Mouse (Mus musculus): Measurements from ENCODE around the gene Zfp318. TPM values are rescaled to one million over a fixed set of nuclear protein-coding genes. Genes with fewer than 3 reads are reported as not detected.

Gene Zfp318
- total RNA-seq (2021) = 10 to 100 TPM; 17.1 to 21.7 TPM
- long read RNA-seq, experiment 1, partial matches to known transcripts = 1 of 3 reads
- long read RNA-seq, experiment 1, other reads (novel, unspliced or antisense) = 2 of 3 reads
- long read RNA-seq, experiment 2, partial matches to known transcripts = 0 of 2 reads
- long read RNA-seq, experiment 2, other reads (novel, unspliced or antisense) = 0 of 2 reads

DNA sequence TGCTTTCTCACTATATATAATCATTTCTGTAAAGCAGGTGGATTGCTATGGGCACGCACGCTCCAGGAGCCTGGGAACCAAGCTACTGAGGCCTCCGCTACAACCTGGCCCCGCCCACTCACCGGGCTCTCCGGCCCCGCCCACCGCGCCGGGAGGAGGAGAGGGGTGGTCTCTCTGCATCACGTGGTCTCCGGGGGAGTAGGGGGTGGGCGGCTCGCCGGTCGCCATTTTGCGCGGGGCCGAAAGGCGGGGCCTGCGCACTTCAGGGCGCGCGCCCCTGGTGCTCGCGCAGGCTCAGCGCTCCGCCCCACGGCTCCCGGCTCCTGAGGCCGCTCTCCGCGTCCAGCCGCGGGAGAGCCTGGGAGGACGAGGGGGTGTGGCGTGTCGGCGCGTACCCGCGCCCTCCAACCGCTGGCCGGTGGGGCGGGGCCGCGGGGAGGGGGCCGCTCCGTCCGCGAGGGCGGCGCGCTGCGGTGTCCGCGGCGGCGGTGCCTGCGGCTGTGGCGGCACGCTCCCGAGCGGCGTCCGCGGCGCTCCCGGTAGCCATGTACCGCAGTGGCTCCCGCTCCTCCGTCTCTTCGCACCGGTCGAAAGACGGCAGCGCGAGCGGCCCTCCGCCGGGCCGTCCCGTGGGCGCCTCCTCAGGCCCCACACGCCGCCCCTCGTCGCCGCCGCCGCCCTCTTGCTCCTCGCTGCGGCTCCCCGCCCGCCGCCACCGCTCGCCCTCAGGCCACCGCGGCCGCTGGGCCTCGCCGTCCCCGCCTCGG, at the start of gene Zfp318:
Gene Zfp318, plus strand, starts transcription at position 438 of the 767 bp plus-strand sequence.
- DNase-seq = peak; percentile 98

DNA sequence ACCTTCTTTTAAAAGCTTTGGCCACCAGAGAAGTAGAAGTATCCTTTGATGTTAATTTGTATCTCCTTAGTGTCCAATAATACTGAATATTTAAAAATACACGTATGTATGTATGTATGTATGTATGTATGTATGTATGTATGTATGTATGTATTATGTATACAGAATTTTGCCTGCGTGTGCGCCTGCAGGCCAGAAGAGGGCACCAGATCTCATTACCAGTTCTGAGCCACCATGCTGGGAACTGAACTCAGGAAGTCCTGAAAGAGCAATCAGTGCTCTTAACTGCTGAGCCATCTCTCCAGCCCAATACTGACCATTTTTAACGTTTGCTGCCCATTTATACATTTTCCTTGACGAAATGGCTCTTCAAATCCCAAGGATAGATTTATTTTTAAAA, 47.1 kb upstream of the Zfp318 start:
- DNase-seq = no peak

DNA sequence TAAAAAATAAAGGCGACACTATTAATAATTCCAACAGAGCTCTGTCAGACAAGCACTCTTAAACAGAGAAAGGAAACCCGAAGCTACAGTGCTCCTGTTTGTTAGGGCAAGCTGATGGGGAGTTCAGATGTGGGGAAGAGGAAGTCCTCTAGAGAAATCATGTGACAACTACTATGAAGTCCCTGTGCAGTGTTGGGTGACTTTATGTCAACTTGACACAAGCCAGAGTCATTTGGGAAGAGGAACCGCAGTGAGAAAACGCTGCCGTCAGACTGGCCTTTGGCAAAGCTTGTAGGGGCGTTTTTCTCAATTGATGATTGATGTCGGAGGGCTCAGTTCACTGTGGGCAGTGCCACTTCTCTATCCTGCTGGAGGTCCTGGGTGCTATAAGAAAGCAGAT, 42.3 kb upstream of the Zfp318 start:
- peak in 1 of 2 experiments; percentile 25 for DNase-seq

DNA sequence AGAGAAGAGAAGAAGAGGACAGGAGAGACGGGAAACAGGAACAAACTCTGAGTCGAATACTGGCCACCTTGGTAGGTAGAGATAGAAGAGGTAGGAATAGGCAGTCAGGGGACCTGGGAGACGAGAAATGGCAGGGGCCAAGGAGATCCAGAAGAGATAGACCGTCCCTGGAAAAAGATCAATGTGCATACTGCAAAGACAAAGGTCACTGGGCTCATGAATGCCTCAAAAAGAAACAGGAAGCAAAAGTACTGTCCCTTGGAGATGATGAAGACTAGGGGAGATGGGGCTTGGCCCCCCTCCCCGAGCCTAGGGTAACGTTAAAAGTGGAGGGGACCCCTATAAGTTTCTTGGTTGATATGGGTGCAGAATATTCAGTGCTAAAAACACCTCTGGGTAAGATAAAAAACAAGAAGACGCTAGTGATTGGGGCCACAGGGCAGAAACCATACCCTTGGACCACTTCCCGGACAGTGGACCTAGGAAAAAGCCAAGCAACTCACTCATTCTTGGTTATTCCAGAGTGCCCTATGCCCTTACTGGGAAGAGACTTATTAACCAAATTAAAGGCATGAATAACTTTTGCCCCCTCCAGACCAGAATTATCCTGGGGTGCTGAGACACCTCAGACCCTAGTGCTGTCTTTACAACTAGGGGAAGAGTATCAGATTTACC, 32.4 kb upstream of the Zfp318 start:
- no peak for DNase-seq

DNA sequence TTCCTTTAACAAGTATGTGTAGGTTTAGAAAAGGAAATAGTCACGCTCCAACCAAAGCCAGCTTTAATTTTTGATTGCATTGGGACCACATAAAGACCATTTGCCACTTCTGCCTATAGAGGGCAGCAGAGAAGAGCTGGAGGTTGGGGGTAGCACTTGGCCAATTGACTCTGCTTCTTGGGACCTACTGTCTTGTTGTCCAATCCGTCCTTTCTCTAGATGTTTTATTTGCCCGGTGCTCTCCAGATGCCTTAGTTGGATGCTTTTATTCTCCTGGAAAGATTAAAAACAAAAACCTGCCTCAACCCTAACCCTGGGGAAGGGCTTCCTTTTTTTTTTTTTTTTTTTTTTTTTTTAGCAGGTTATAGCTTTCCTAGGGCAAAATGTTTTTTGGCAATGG, 11.7 kb upstream of the Zfp318 start:
- DNase-seq = peak; percentile 36 to 61

DNA sequence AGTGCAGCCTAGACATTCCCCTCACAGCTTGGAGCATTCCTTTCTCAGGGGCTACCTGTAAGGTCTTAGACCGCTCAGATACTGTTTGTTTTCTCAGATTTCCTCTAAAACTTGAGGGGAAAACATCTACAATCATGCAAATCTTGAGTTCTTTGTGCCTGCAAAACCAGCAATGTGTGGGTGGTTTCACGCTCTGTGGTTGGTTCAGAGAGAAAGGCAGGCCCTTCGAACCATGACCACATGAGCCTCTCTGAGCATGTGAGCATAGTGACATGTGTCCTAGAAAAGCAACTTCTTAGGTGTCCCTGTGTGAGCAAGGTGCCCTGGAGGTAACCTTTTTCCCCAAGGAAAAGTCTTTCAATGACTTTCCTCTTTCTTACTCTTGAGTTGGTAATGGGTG, 5.0 kb upstream of the Zfp318 start:
- no peak for DNase-seq

DNA sequence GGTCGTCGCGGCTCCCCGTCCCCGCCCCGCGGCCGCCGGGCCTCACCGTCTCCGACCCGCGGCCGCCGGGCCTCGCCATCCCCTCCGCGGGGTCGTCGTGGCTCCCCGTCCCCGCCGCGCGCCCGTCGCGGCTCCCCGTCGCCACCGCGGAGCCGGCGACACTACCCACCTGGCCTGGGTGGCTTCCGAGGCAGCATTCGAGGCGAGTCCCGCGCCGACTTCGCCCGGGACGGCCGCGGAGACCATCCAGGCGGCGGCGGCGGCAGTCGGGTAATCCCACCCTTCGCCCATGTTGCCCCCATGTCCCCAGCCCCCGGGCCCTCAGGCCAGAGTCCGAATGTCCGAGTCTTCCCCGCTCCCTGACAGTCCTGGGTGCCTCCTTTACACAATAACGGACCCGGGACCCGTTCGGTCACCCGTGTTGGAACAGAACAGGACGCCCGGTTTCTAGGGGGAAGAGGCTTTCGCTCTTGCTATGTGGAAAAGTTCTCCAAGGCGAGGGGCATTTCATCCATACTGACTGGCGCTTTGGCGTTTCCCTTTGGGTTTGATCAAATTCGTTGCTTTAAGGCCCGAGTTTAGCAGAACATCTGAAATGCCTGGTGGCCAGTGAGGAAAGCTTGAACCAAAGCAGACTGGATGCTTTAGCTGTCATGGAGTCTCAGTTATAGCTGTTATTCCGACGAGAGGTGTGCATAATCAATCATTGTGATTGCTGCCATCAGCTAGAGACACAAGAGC, 700 bp downstream of the Zfp318 start:
- DNase-seq = peak; percentile 20 to 61

DNA sequence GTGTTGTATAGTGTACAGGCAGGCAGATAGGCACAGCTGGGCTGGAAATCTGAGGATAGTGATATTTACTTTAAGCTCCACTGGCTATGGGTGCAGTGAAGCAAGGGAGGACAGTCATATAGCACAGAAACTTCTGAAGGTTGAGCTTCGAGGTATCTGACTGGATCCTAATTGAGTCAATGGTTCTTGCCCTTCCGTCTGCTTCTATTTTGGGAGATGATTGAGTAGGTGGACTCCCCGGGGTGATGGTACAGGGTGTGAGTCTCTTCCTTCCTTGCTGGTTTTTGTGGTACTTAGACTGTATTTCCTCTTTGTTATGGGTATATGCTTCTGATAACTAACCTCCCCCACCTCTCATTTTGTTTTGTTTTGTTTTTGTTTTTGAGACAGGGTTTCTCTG, 4.7 kb downstream of the Zfp318 start:
- DNase-seq = no peak

DNA sequence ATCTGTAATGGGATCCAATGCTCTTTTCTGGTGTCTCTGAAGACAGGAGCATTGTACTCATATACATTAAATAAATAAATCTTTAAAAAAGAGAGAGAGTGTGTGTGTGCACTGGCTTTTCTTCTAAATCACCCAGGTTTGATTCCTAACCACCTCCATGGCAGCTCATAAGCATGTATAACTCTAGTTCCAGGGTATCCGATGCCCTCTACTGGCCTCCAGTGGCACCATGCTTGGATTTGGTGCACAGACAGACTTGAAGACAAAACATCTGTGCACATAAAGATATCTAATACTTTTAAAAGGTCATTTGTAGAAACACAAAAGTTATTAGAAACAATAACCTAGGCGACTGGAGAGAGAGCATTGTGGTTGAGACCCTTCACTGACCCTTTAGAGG, 9.5 kb downstream of the Zfp318 start:
- DNase-seq = peak; percentile 19 to 34

DNA sequence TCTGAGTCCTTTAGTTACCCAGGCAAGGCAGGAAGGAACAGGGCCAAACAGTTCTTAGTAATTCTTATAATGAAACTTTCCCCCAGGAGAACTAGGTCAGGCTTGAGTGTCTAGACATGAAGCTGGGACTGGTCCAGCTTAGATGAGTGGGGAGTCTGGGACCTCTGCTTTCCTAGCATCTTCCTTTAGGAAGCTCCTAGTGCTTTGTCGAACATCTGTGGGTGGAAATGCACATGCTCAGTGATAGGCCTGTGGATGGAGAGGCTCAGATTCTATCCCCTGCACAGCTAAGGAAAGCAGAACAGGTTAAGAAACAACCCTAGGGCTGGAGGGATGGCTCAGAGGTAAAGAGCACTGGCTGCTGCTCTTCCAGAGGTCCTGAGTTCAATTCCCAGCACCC, 11.1 kb downstream of the Zfp318 start:
- DNase-seq = no peak

DNA sequence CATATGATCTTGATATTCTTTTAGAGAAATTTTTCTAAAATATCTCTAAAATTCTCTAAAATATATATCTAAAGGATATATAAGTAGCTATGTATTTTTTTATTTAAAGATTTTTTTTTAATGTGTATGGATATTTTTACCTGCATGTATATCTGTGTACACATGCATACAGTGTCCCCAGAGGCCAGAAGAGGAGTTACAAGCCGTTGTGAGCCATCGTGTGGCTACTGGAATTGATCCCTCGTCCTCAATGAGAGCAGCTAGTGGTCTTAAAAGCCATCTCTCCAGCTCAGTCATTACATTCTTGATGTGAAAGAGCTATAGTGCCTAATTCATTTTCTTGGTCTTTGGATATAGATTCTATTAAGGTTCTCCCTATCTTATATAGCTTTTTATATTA, 24.9 kb downstream of the Zfp318 start:
- no peak for DNase-seq

DNA sequence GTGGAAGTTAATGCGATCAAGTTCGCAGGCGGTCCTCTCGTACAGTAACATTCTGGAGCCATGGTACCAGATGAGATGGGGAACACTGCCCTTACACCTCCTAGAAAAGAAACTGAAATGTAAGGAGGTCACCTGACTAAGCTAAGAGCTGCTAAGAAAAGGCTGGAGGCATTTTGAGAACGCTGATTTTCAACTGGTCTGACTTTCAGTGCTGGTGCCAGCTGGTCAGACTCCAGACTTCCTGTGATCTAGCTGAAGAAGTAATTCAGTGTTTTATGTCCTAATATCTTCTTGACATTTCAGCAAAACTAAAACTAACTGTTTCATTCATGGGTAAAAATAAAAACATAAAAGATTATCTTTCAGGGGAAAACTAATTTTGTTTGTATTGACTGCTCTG, 35.1 kb downstream of the Zfp318 start:
- peak; percentile 41 to 54 for DNase-seq

DNA sequence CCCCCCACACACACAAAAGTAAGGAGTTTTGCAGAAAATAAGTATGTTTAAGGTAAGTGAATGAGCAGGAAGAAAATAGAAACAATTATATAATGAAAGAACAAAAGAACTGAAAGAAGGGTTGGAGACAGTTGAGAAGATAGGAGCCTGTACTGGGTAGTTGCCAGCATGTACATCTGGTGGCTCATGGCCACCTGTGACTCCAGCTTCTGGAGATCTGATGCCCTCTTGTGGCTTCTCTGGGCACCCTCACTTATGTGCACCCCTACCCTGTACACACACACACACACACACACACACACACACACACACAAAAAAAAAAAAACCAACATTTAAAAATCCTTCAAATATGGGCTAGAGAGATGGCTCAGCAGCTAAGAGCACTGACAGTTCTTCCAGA, 36.2 kb downstream of the Zfp318 start:
- DNase-seq = no peak

DNA sequence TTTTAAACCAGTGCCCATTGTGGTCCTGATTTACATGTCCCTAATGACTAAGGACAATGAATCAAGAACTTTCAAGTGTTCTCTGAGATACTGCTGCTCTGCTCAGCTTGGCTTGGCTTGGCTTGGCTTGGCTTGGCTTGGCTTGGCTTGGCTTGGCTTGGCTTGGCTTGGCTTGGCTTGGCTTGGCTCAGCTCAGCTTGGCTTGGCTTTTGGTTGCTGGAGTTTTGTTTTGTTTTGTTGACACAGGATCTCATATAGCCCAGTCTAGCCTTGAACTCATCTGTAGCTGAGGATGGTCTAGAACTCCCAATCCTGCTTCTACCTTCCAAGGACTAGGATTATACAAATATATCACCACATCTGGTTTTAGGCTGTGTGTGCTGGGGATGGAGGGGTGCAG, 43.0 kb downstream of the Zfp318 start:
- peak; percentile 58 to 68 for DNase-seq

DNA sequence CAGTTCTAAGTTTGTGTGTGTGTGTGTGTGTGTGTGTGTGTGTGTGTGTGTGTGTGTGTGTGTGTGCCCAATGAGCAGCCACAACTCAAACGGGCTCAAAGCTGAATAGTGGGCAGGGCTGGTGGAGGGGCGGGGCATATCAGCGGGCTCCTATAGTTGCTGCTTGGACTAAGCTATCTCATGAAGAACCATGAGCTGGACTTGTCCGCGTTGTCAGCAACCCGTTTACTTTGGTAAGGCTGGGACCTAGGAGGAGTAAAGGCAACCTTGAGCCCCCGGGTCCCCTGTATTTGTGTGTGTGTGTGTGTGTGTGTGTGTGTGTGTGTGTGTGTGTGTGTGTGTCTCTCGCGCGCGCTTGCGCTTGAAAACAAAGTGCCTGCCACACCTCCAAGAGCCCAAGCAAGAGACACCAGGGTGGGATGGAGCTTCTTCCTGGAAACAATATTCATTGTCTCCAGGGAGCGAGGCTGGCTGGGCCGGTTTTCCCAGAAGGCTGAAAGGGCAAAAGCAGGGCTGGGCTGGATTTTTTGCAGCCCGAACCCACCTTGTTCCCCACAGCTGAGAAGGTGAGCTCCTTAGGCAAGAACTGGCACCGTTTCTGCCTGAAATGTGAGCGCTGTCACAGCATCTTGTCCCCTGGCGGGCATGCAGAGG, 45.4 kb downstream of the Zfp318 start, which contains the start of gene Crip3:
Gene Crip3, plus strand, starts transcription at position 166 of the 654 bp plus-strand sequence.
- DNase-seq = no peak

DNA sequence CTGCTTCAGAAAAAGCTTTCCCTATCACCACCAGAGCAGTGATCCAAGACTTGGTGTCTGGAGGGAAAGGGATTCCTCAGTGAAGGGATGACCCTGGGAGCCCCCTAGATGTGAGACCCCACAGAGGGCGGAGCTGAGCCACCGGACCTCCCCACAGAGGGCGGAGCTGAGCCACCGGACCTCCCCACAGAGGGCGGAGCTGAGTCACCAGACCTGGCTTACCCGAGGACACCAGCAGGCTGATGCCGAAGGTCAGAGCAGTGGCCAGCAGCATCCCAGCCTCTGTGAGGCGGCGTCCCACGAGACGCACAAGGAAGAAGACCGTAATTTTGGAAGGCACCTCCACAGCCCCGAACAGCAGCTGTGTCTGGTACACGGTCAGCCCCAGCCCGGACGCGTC, 50.1 kb downstream of the Zfp318 start:
- peak in 1 of 2 experiments; percentile 8 for DNase-seq

DNA sequence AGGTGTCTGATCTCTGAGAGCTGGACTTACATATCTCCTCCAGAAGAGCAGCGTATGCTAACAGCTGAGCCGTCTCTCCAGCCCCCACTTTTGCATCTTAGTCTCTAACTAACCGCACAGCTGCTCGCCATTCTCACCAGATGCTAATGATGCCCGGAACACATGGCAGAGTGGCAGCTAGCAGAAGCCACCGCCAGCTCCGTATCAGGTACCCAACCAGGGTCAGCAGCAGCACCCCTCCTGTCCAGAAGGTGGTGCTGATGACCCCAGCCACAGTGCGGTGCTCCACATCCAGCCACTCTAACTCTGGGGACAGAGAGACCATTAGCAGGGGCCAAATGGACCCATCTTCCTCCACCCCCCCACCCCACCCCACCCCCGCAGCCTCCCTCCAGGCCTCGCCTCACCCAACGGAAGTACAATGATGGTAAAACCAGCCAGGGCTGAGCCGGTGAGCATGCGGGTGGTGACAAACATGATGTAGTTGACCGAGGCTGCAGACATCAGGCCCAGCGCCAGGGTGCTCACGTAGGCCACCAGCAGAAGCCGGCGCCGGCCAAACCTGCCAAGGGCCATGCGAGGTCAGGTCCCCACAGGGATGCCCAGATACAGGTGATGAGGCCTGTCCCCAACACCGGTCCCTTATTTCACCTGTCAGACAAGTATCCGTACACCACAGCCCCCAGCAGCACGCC, 53.3 kb downstream of the Zfp318 start:
- DNase-seq = no peak

DNA sequence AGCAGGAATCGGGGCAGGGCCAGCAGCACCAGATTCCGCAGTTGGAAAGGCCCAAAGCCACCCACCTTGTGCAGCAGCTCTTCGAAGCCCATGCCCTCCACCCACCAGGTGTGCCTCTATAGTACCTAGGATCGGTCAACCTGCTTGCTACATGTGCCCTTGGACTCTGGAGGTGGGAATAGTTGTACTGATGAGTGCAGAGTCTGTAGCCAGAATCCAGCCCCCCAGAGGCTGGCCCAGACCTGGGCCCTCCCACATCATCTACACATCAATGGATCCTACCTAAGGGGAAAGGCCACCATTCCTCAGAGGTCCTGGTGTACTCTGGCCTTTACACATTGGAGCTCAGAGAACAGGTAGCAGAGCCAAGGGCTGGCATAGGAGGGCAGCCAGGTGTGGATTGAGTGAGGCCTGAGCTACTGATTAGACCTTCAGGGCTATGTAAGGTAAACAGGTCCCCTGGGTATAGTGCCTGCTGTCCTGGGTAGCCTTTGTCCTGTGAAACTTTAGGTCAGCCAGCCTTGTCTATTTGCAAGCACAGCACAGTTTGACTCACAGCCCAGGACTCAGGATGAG, 54.9 kb downstream of the Zfp318 start, which contains the start of gene Slc22a7:
Gene Slc22a7, minus strand, starts transcription at position 160 of the 576 bp plus-strand sequence.
- no peak for DNase-seq

DNA sequence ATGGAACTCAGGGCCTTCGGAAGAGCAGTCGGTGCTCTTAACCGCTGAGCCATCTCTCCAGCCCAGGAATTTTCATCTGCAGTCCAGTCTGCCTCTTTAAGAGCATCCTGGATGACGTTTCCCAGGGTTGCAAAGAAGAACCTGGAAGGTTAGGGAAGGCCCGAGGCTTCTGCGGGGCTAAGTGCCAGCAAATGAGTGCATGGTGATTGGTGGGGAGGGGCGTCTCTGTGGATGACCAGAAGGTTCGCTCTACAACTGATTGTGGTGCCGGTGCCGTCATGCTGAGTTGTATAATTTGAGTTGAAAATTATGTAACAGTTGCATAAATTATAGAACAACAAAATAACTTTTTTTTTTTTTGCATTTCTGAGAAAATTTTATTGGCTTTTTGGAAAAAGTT, 55.6 kb downstream of the Zfp318 start:
- no peak for DNase-seq

DNA sequence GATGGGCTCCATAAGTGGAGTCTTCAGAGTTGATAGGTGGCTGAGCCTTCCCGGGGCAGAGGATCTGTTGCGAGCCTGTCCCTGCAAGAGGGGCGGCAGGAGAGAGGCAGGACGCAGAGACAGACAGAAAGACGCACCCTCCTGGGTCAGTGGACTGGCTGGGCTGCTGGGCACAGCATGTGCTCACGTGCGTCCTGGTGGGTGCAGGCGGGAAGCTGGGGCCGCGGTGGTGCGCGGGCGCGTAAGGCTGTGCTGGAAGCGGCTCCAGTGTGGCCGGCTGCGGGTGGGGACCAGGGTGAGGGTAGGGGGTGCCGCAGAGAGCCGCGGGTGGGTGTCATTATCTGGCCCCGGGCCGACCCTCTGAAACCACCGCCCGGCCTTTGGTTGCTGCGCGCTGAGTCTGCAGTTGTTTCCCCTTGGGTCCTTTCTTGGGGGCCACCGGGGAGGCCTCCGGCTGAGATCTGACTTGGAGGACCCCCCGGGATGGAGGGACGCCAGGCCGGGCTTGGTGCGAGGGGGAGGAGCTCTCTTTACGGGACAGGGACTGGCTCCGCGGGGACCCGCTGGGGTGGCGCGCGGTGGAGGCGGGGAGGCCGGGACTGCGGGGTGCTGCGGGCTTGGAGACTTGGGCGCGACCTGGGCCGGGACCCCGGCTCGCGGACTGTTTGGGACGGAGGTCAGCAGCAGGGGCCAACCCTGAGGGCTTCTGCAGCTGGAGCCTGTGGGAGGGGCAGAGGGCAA, 61.5 kb downstream of the Zfp318 start:
- no peak for DNase-seq

All from heart, adult 18-20 months (tissue).